Mouse (Mus musculus) lung, postnatal 0 days (tissue): ENCODE results near the gene Myo1g.

Source experiments
- CTCF ChIP-seq: IDR thresholded peaks from 2 replicates; pipeline ENCODE4 v1.5.1; 2016; ENCODE audit warnings: antibody characterized with exemption, mild to moderate bottlenecking
- EP300 ChIP-seq: IDR thresholded peaks from 2 replicates; pipeline ENCODE4 v1.6.1; 2016; ENCODE audit warnings: antibody characterized with exemption, mild to moderate bottlenecking, control low read depth

- no peak for TF ChIP-seq CTCF
- TF ChIP-seq EP300: no peak
Observed at GRCm38 (mm10) chr11:6497311-6497948, 23.3 kb downstream of the Myo1g start.
